Mouse (Mus musculus): ENCODE measurements around the gene Hnrnpa3. TPM values are rescaled to one million over a fixed set of nuclear protein-coding genes. Genes with fewer than 3 reads are reported as not detected.

The Hnrnpa3 gene
- polyA plus RNA-seq, 1 experiment, result 9.0 TPM

GRCm38 (mm10) chr2:75698874-75699273 lies 39.8 kb downstream of the Hnrnpa3 start:
- Histone ChIP-seq H3K27me3 (ENCODE audit: control insufficient read depth, insufficient read depth, low read length) (no peaks in the 10 kb centered on the region), H3K4me1 (ENCODE audit: control insufficient read depth, insufficient read depth, insufficient read length, low read length) (peaks cover 21% of the 10 kb centered on the region), H3K36me3 (ENCODE audit: control insufficient read depth, insufficient read depth, low read length) (peaks cover 20% of the 10 kb centered on the region), H3K27ac (ENCODE audit: insufficient read depth, low read depth, low read length) (peak overlapping the region; percentile 44), H3K4me3 (ENCODE audit: low read depth, low read length) (peak overlapping the region; percentile 23; the same call in 1 of the 2 replicates)
- 57% methylated on average over 3 of the region's 3 CpGs for WGBS
- TF ChIP-seq CTCF (IDR thresholded peaks at IDR 0.05; ENCODE audit: extremely low read depth, insufficient read length, insufficient replicate concordance, low read depth, low read length) (no peak), POLR2A (IDR thresholded peaks at IDR 0.05; ENCODE audit: low read depth, low read length) (no peak)

DNA sequence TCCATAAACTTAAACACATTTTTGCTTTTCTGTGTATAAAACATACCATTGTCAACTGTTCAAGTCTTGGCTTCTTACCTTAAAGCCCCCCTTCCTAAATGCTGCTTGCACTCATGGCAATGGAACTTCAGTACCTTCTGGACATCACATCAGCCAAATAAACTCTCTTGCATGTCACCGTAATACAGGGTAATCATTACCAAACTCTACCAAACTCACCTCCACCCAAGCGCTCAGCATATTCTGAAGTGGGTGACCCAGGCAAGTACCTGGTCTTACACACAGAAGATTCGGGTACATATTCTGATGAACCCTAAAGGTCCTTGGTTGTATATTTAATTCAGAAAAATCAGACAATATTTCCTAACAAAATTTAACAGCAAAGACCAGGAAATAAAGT lies 41.5 kb downstream of the Hnrnpa3 start:
- H3K27ac ChIP-seq (ENCODE audit: insufficient read depth, low read depth, low read length), result no peak overlapping the region
- H3K27me3 ChIP-seq (ENCODE audit: control insufficient read depth, insufficient read depth, low read length), result no peaks in the 10 kb centered on the region
- H3K36me3 ChIP-seq (ENCODE audit: control insufficient read depth, insufficient read depth, low read length), result peaks cover 17% of the 10 kb centered on the region
- peaks cover 22% of the 10 kb centered on the region for H3K4me1 ChIP-seq (ENCODE audit: control insufficient read depth, insufficient read depth, insufficient read length, low read length)
- 37% methylated on average over 3 of the region's 3 CpGs for WGBS
- TF ChIP-seq CTCF (IDR thresholded peaks at IDR 0.05; ENCODE audit: extremely low read depth, insufficient read length, insufficient replicate concordance, low read depth, low read length), result no peak
- no peak for TF ChIP-seq POLR2A (IDR thresholded peaks at IDR 0.05; ENCODE audit: low read depth, low read length)
- H3K4me3 ChIP-seq (ENCODE audit: low read depth, low read length), result no peak overlapping the region

DNA sequence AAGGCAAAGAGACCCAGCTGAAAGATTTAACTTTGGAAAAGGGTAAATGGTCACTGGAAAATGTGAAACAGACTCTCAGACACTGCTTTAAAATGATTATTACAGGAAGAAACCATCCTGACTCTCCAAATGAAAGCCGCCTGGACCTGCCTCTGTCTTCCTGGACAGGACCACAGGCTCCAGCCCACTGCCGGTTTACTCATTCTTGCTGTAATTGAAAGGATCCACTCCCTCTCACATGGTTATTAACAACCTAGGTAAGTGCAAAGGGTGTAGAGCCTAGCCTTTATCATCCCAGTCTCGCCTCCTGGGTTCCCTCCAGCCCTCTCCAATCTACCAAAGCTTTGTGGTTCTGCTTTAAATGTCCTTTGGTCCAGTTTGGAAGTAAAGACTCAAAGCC lies 42.1 kb downstream of the Hnrnpa3 start:
- H3K4me3 ChIP-seq (ENCODE audit: low read depth, low read length), result peak overlapping the region; percentile 48; the same call in 1 of the 2 replicates
- peaks cover 16% of the 10 kb centered on the region for H3K36me3 ChIP-seq (ENCODE audit: control insufficient read depth, insufficient read depth, low read length)
- TF ChIP-seq CTCF (IDR thresholded peaks at IDR 0.05; ENCODE audit: extremely low read depth, insufficient read length, insufficient replicate concordance, low read depth, low read length), result no peak
- TF ChIP-seq POLR2A (IDR thresholded peaks at IDR 0.05; ENCODE audit: low read depth, low read length), result no peak; the same call in 1 of the 2 replicates
- H3K27me3 ChIP-seq (ENCODE audit: control insufficient read depth, insufficient read depth, low read length), result no peaks in the 10 kb centered on the region
- H3K27ac ChIP-seq (ENCODE audit: insufficient read depth, low read depth, low read length), result peak overlapping the region; percentile 50; the same call in 1 of the 2 replicates
- WGBS, result 11% methylated on average over 3 of the region's 3 CpGs
- H3K4me1 ChIP-seq (ENCODE audit: control insufficient read depth, insufficient read depth, insufficient read length, low read length), result peaks cover 17% of the 10 kb centered on the region

DNA sequence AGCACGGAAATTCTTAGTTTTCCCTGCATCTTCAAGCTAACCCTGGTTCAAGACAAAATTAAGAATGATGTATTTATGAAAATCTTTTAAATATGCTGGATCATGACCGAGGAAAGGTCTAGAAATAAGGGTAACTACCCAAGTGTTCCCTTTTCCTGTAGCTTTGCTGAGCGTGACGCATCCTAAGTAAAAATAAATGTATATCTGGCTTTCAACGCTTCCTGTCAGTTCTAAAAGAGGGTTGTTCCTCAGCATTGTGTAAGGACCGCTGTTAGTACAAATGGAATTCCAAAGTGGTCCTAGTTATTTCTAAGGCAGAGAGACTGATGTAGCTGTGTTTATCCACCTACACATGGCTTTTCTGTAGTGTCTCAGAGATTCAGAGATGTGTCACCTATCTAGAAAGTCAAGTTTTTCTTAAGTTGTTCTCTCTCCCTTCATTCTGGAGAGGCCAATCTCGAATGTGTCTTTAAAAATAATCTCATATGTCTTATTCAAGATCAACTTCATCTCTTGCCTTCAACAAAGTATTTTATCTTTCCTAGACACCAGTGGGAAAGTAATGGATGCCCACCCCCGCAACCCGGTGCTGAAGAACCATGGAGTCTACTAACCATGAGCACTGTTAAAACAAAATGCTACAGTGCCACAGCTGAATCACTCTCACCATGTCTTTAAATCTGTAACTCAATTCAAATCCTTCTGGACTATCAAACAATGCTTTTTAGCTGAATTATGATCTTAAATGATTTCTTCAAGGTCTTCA lies 42.9 kb downstream of the Hnrnpa3 start:
- Histone ChIP-seq H3K27me3 (ENCODE audit: control insufficient read depth, insufficient read depth, low read length) (no peaks in the 10 kb centered on the region), H3K36me3 (ENCODE audit: control insufficient read depth, insufficient read depth, low read length) (peaks cover 16% of the 10 kb centered on the region), H3K27ac (ENCODE audit: insufficient read depth, low read depth, low read length) (peak overlapping the region; percentile 100), H3K4me3 (ENCODE audit: low read depth, low read length) (no peak overlapping the region), H3K4me1 (ENCODE audit: control insufficient read depth, insufficient read depth, insufficient read length, low read length) (peaks cover 18% of the 10 kb centered on the region)
- TF ChIP-seq CTCF (IDR thresholded peaks at IDR 0.05; ENCODE audit: extremely low read depth, insufficient read length, insufficient replicate concordance, low read depth, low read length) (no peak), POLR2A (IDR thresholded peaks at IDR 0.05; ENCODE audit: low read depth, low read length) (no peak)
- 14% methylated on average over 9 of the region's 9 CpGs for WGBS

GRCm38 (mm10) chr2:75702588-75702976 lies 43.5 kb downstream of the Hnrnpa3 start:
- Histone ChIP-seq H3K27me3 (ENCODE audit: control insufficient read depth, insufficient read depth, low read length) (no peaks in the 10 kb centered on the region), H3K36me3 (ENCODE audit: control insufficient read depth, insufficient read depth, low read length) (peaks cover 16% of the 10 kb centered on the region), H3K27ac (ENCODE audit: insufficient read depth, low read depth, low read length) (peak overlapping the region; percentile 100), H3K4me3 (ENCODE audit: low read depth, low read length) (peak overlapping the region; percentile 87; the same call in 1 of the 2 replicates), H3K4me1 (ENCODE audit: control insufficient read depth, insufficient read depth, insufficient read length, low read length) (peaks cover 21% of the 10 kb centered on the region)
- TF ChIP-seq CTCF (IDR thresholded peaks at IDR 0.05; ENCODE audit: extremely low read depth, insufficient read length, insufficient replicate concordance, low read depth, low read length) (no peak), POLR2A (IDR thresholded peaks at IDR 0.05; ENCODE audit: low read depth, low read length) (no peak)
- WGBS, result 6% methylated on average over 5 of the region's 5 CpGs

DNA sequence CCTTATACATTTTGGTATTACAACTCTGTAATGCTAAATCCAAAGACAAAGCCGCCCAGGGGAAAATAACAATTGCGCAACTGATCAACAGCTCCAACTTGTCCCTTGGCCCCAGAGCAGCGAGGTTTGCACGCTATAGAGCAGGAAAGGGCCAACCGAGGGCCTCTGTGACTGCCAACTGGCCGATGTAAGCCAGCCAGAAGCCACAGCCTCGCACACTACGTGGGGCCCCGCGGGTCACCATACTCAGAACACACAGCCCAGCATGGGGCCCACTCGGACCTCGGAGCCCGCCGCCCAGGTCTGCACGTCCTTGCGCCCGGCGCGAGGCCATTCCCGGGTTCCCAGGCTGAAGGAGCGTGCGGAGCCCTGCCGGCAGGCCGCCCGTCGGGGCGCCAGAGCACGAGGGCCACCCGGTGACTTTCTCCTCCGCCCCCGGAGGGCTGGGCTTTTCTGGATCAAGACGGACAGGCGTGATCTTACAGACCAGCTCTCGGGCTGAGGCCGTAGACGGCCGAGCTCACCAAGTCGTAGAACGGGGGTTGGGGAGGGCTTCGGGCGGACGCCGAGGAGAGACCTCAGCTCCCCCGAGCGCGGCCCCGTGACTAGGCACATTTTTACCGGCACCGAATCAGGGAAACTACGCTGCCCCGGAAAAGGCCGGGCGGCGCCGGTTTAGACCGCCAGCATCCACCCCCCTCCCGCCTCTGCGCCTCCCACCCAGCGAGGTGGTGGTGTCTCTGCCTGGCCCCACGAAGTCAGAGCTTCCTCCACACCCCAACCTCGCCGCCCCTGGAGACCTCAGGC lies 44.5 kb downstream of the Hnrnpa3 start:
- Histone ChIP-seq H3K27ac (ENCODE audit: insufficient read depth, low read depth, low read length) (peak overlapping the region; percentile 100), H3K27me3 (ENCODE audit: control insufficient read depth, insufficient read depth, low read length) (no peaks in the 10 kb centered on the region), H3K4me1 (ENCODE audit: control insufficient read depth, insufficient read depth, insufficient read length, low read length) (peaks cover 21% of the 10 kb centered on the region), H3K4me3 (ENCODE audit: low read depth, low read length) (peak overlapping the region; percentile 87), H3K36me3 (ENCODE audit: control insufficient read depth, insufficient read depth, low read length) (peaks cover 15% of the 10 kb centered on the region)
- WGBS, result under 1% methylated on average over 62 of the region's 62 CpGs
- peak; percentile 81; the same call in 1 of the 2 replicates for TF ChIP-seq POLR2A (IDR thresholded peaks at IDR 0.05; ENCODE audit: low read depth, low read length)
- TF ChIP-seq CTCF (IDR thresholded peaks at IDR 0.05; ENCODE audit: extremely low read depth, insufficient read length, insufficient replicate concordance, low read depth, low read length), result 0 out of 2 replicates have a peak, but pooled peaks have one; percentile 3
